Mouse (Mus musculus): ENCODE measurements around the gene Ttc7b. TPM values are rescaled to one million over a fixed set of nuclear protein-coding genes. Genes with fewer than 3 reads are reported as not detected.

Ttc7b gene
- total and polyA plus RNA-seq, 3 experiments: 11.7 to 23.7 TPM; not detected in 1

- Histone ChIP-seq H3K9ac (ENCODE audit: control insufficient read depth, low read depth, low read length, poor library complexity, severe bottlenecking) (no peak overlapping the region), H3K79me2 (ENCODE audit: control insufficient read depth, insufficient read depth, low read length, poor library complexity) (no peaks in the 10 kb centered on the region), H3K4me1 (ENCODE audit: control insufficient read depth in 1 of 2, insufficient read depth in 2 of 2, low read length in 2 of 2) (no peaks in the 10 kb centered on the region), H3K9me3 (replicated peaks; ENCODE audit: insufficient read depth, low read length) (no peaks in the 10 kb centered on the region), H3K27me3 (ENCODE audit: control insufficient read depth in 1 of 2, insufficient read depth in 2 of 2, low read length in 2 of 2) (peaks cover 1 to 2% of the 10 kb centered on the region in 2 experiments; a peak in 2 of 4 replicates), H3K4me3 (ENCODE audit: control insufficient read depth in 1 of 2, insufficient read depth in 1 of 2, low read depth in 2 of 2, low read length in 2 of 2) (no peak overlapping the region), H3K27ac (ENCODE audit: control insufficient read depth, low read depth, low read length) (no peak overlapping the region), H3K36me3 (ENCODE audit: control insufficient read depth in 1 of 2, insufficient read depth in 2 of 2, low read length in 2 of 2) (no peaks in the 10 kb centered on the region)
- no peak for TF ChIP-seq RCOR1 (IDR thresholded peaks at IDR 0.05; ENCODE audit: low read depth, low read length)
- no peak for TF ChIP-seq MXI1 (IDR thresholded peaks at IDR 0.05; ENCODE audit: low read depth, low read length)
- no peak for TF ChIP-seq NRF1 (IDR thresholded peaks at IDR 0.05; ENCODE audit: insufficient read depth, low read depth, low read length, poor library complexity, severe bottlenecking)
- TF ChIP-seq ZNF384 (IDR thresholded peaks at IDR 0.05; ENCODE audit: low read depth, low read length): no peak
- no peak for TF ChIP-seq UBTF (IDR thresholded peaks at IDR 0.05; ENCODE audit: borderline replicate concordance, insufficient read depth, low read depth, low read length)
- no peak for TF ChIP-seq USF2 (IDR thresholded peaks at IDR 0.05; ENCODE audit: borderline replicate concordance in 1 of 2, insufficient read depth in 1 of 2, low read depth in 1 of 2, low read length in 2 of 2)
- no peak for TF ChIP-seq JUND (IDR thresholded peaks at IDR 0.05; ENCODE audit: low read depth, low read length)
- DNase-seq (ENCODE audit: low read depth, low spot score): no peak
These were observed 258.9 kb downstream of the Ttc7b start for GRCm38 (mm10) chr12:100261761-100262160.

- H3K27ac ChIP-seq (ENCODE audit: control insufficient read depth, low read depth, low read length): no peak overlapping the region
- H3K27me3 ChIP-seq (ENCODE audit: control insufficient read depth in 1 of 2, insufficient read depth in 2 of 2, low read length in 2 of 2): peaks cover 0 to 1% of the 10 kb centered on the region in 2 experiments; a peak in 2 of 4 replicates
- no peak for DNase-seq (ENCODE audit: low read depth, low spot score)
- no peaks in the 10 kb centered on the region for H3K9me3 ChIP-seq (replicated peaks; ENCODE audit: insufficient read depth, low read length)
- H3K9ac ChIP-seq (ENCODE audit: control insufficient read depth, low read depth, low read length, poor library complexity, severe bottlenecking): no peak overlapping the region
- no peaks in the 10 kb centered on the region for H3K4me1 ChIP-seq (ENCODE audit: control insufficient read depth in 1 of 2, insufficient read depth in 2 of 2, low read length in 2 of 2)
- H3K79me2 ChIP-seq (ENCODE audit: control insufficient read depth, insufficient read depth, low read length, poor library complexity): no peaks in the 10 kb centered on the region
- no peaks in the 10 kb centered on the region for H3K36me3 ChIP-seq (ENCODE audit: control insufficient read depth in 1 of 2, insufficient read depth in 2 of 2, low read length in 2 of 2)
- no peak overlapping the region for H3K4me3 ChIP-seq (ENCODE audit: control insufficient read depth in 1 of 2, insufficient read depth in 1 of 2, low read depth in 2 of 2, low read length in 2 of 2)
- TF ChIP-seq ZC3H11A (IDR thresholded peaks at IDR 0.05; ENCODE audit: low read depth, low read length) (no peak), USF1 (IDR thresholded peaks at IDR 0.05; ENCODE audit: low read depth, low read length) (no peak), MXI1 (IDR thresholded peaks at IDR 0.05; ENCODE audit: low read depth, low read length) (no peak)
These were observed 260.5 kb downstream of the Ttc7b start for GRCm38 (mm10) chr12:100260151-100260550.

GRCm38 (mm10) chr12:100257779-100258178, 262.8 kb downstream of the Ttc7b start:
- H3K36me3 ChIP-seq (ENCODE audit: control insufficient read depth in 1 of 2, insufficient read depth in 2 of 2, low read length in 2 of 2): no peaks in the 10 kb centered on the region
- H3K27ac ChIP-seq (ENCODE audit: control insufficient read depth, low read depth, low read length): no peak overlapping the region
- no peak overlapping the region for H3K4me3 ChIP-seq (ENCODE audit: control insufficient read depth in 1 of 2, insufficient read depth in 1 of 2, low read depth in 2 of 2, low read length in 2 of 2)
- no peaks in the 10 kb centered on the region for H3K79me2 ChIP-seq (ENCODE audit: control insufficient read depth, insufficient read depth, low read length, poor library complexity)
- no peak overlapping the region for H3K9ac ChIP-seq (ENCODE audit: control insufficient read depth, low read depth, low read length, poor library complexity, severe bottlenecking)
- no peak for DNase-seq (ENCODE audit: low read depth, low spot score)
- TF ChIP-seq RCOR1 (IDR thresholded peaks at IDR 0.05; ENCODE audit: low read depth, low read length) (no peak), GATA1 (IDR thresholded peaks at IDR 0.05; ENCODE audit: low read depth, low read length) (no peak), MAZ (IDR thresholded peaks at IDR 0.05; ENCODE audit: low read depth, low read length) (no peak), UBTF (IDR thresholded peaks at IDR 0.05; ENCODE audit: borderline replicate concordance, insufficient read depth, low read depth, low read length) (no peak), MEF2A (IDR thresholded peaks at IDR 0.05; ENCODE audit: extremely low read depth, insufficient replicate concordance, low read depth, low read length, poor library complexity, severe bottlenecking) (no peak), MXI1 (IDR thresholded peaks at IDR 0.05; ENCODE audit: low read depth, low read length) (no peak)
- H3K4me1 ChIP-seq (ENCODE audit: control insufficient read depth in 1 of 2, insufficient read depth in 2 of 2, low read length in 2 of 2): no peaks in the 10 kb centered on the region
- peaks cover 0 to 1% of the 10 kb centered on the region in 2 experiments; a peak in 2 of 4 replicates for H3K27me3 ChIP-seq (ENCODE audit: control insufficient read depth in 1 of 2, insufficient read depth in 2 of 2, low read length in 2 of 2)
- no peaks in the 10 kb centered on the region for H3K9me3 ChIP-seq (replicated peaks; ENCODE audit: insufficient read depth, low read length)
